Comparison of ENCODE assay signal across 12 mouse cellular contexts in genomic region chr12:87327610-87328009, GRCm38 (mm10). TPM values are rescaled to one million over a fixed set of nuclear protein-coding genes. Genes with fewer than 3 reads are reported as not detected.
DNase-seq lines count a peak whose midpoint lies in the region; ATAC-seq lines count a peak whose summit lies in the region.
"Had no signal": no experiment of that assay in that cellular context is flagged by ENCODE, and none has a peak within 500 bp of the region (broad histone marks: within the 10 kb centered on the region; RNA-seq: fewer than 3 reads in every experiment).

No protein-coding gene starts in this region.

- H3K4me2 ChIP-seq in stomach, embryonic 16.5 days (ENCODE audit: low read depth, low read length), result no peak overlapping the region

- H3K79me2 ChIP-seq in macrophage (ENCODE audit: inconsistent target), result peaks cover 39% of the 10 kb centered on the region; the same call in 1 of the 2 replicates

- H3K27me3 ChIP-seq in megakaryocyte, embryonic 14.5 days (replicated peaks), result no peaks in the 10 kb centered on the region
- H3K27me3 ChIP-seq in stomach, embryonic 16.5 days (ENCODE audit: control insufficient read depth, insufficient read depth, low read length), result no peaks in the 10 kb centered on the region

- H3K4me3 ChIP-seq in megakaryocyte, embryonic 14.5 days (replicated peaks), result peak overlapping the region; percentile 62
- H3K4me3 ChIP-seq in macrophage (ENCODE audit: inconsistent target), result no peak overlapping the region
- no peak overlapping the region for H3K4me3 ChIP-seq in stomach, embryonic 16.5 days (replicated peaks; ENCODE audit: low read length)

- 25% methylated on average over 7 of the region's 7 CpGs for WGBS in macrophage (ENCODE audit: missing documents)
- WGBS in stomach, embryonic 16.5 days, result 26% methylated on average over 7 of the region's 7 CpGs

- 0 out of 2 replicates have a peak overlapping the region, but pooled peaks have one; percentile 7 for H3K9ac ChIP-seq in stomach, embryonic 16.5 days (ENCODE audit: low read length)

- no peak for ATAC-seq in megakaryocyte, adult 5-6 weeks (ENCODE audit: poor library complexity, severe bottlenecking)
- ATAC-seq in stomach, embryonic 16.5 days (ENCODE audit: insufficient read depth, low FRiP score), result no peak
- no peak for ATAC-seq in activated CD4-positive, CD25-positive, alpha-beta regulatory T cell, adult 4 months

- peaks cover 68% of the 10 kb centered on the region for H3K36me3 ChIP-seq in megakaryocyte, embryonic 14.5 days (replicated peaks; ENCODE audit: low read length)
- peaks cover 20% of the 10 kb centered on the region for H3K36me3 ChIP-seq in macrophage (ENCODE audit: inconsistent target)
- H3K36me3 ChIP-seq in stomach, embryonic 16.5 days (ENCODE audit: control insufficient read depth, insufficient read depth, low read length), result no peaks in the 10 kb centered on the region

- no peaks in the 10 kb centered on the region for H3K9me3 ChIP-seq in megakaryocyte, embryonic 14.5 days
- no peaks in the 10 kb centered on the region for H3K9me3 ChIP-seq in stomach, embryonic 16.5 days (replicated peaks; ENCODE audit: control insufficient read depth, low read length)

- peaks cover 79% of the 10 kb centered on the region for H3K4me1 ChIP-seq in megakaryocyte, embryonic 14.5 days
- H3K4me1 ChIP-seq in stomach, embryonic 16.5 days (ENCODE audit: control insufficient read depth, insufficient read depth, low read length), result peaks cover 7% of the 10 kb centered on the region; the same call in 1 of the 2 replicates

- H3K27ac ChIP-seq in macrophage, result peak overlapping the region; percentile 15; the same call in 1 of the 2 replicates
- H3K27ac ChIP-seq in stomach, embryonic 16.5 days (ENCODE audit: low read length), result no peak overlapping the region

- peak; percentile 25 to 38 for DNase-seq in cerebellum, postnatal 14 days
- DNase-seq in cerebellum, postnatal 36 days, result no peak
- DNase-seq in thymus, postnatal 4 days, result no peak
- DNase-seq: adrenal gland, postnatal 10 days; cerebellum, postnatal 25 days; kidney, postnatal 25 days had no signal

RNA-seq across cellular contexts. Expression of gene Ism2, which starts 28.1 kb away (rescaled TPM):
- 0.04 TPM in 1 of 2 replicates, not detected in the other for polyA plus RNA-seq in megakaryocyte, embryonic 14.5 days (2012; ENCODE audit: insufficient read depth, low replicate concordance)
- not detected in 2 replicates for total RNA-seq in megakaryocyte, adult 5-6 weeks (2015)
- total RNA-seq in megakaryocyte, adult 5-6 weeks (2017), result not detected in 2 replicates
- under 1 TPM in 5 of 26 experiments, not detected in 21; 0.36 to 0.49 (median 0.45) TPM for total RNA-seq in macrophage (2018; cell fraction: chromatin; rRNA removed)
- under 1 TPM in 19 of 26 experiments, not detected in 7; 0.05 to 0.27 (median 0.14) TPM for total RNA-seq in macrophage (2018; cell fraction: cytosol; rRNA removed)
- 1 to 10 TPM in 1 of 26 experiments, under 1 TPM in 9, not detected in 16; 0.17 to 3.4 (median 0.53) TPM for total RNA-seq in macrophage (2018; cell fraction: nucleus; rRNA removed)
- 0.19 TPM in 1 of 3 replicates, not detected in the others for polyA plus RNA-seq in macrophage (2018)
- 0.42 and 0.53 TPM in 2 replicates for polyA plus RNA-seq in stomach, embryonic 16.5 days (2015; fragmentation: Nextera tagmentation; extraction: Ambion mirVana)
- polyA plus RNA-seq in activated CD4-positive, CD25-positive, alpha-beta regulatory T cell, adult 4 months (2017; shearing (Covaris generic)), result not detected
- total RNA-seq: heart, postnatal 25 days had no signal

Comparison
In these comparisons a context has a peak if more than half of its experiments do, and no peak if none do; other contexts are left out.
1. DNase-seq: peak in cerebellum, postnatal 14 days (2 of 2); none in cerebellum, postnatal 36 days (0 of 2) and thymus, postnatal 4 days (single experiment).